Mouse (Mus musculus): ENCODE measurements around the gene Rbm7. TPM values are rescaled to one million over a fixed set of nuclear protein-coding genes. Genes with fewer than 3 reads are reported as not detected.
"Not testable (repeated sequence)": the region's sequence is repeated elsewhere in the genome, so short reads cannot be mapped to it uniquely, and the experiment has no call there.

Rbm7 gene
- polyA plus RNA-seq (2014; fragmentation: Nextera tagmentation; extraction: Ambion mirVana), result 120 and 132 TPM in 2 replicates

- H3K27ac ChIP-seq (ENCODE audit: low read depth, low read length), result peak within 1 kb of the TSS; percentile 60; the same call in 1 of the 2 replicates
- DNase-seq (ENCODE audit: low spot score), result peak; percentile 96
- peak within 1 kb of the TSS; percentile 80 for H3K9ac ChIP-seq (ENCODE audit: low read length)
- H3K9me3 ChIP-seq (ENCODE audit: control insufficient read depth, low read length), result no peaks in the 10 kb centered on the region
- no peaks in the 10 kb centered on the region; the same call in 1 of the 2 replicates for H3K4me1 ChIP-seq (replicated peaks; ENCODE audit: control insufficient read depth, insufficient read depth, low read length)
- under 1% methylated on average over 72 of the region's 72 CpGs for WGBS
- ATAC-seq (replicated peaks; ENCODE audit: low FRiP score), result peak; percentile 99
- H3K36me3 ChIP-seq (ENCODE audit: control insufficient read depth, insufficient read depth, low read length), result peaks cover 3% of the 10 kb centered on the region
- H3K4me3 ChIP-seq (ENCODE audit: low read depth, low read length), result peak within 1 kb of the TSS; percentile 67
- H3K27me3 ChIP-seq (ENCODE audit: control insufficient read depth, insufficient read depth, low read length), result no peaks in the 10 kb centered on the region
- peak within 1 kb of the TSS; percentile 86 for H3K4me2 ChIP-seq (ENCODE audit: low read depth, low read length, severe bottlenecking)
Measured at GRCm38 (mm10) chr9:48494817-48495547, at the start of gene Rbm7, which contains the start of gene Gm5617. TSS of gene Rbm7 (minus strand) at chr9:48495299. TSS of gene Gm5617 (plus strand) at chr9:48495442.

GRCm38 (mm10) chr9:48538688-48539087 is 43.6 kb upstream of the Rbm7 start:
- H3K4me3 ChIP-seq (ENCODE audit: low read depth, low read length), result peak overlapping the region; percentile 9
- H3K27ac ChIP-seq (ENCODE audit: low read depth, low read length), result no peak overlapping the region
- peak; percentile 44; the same call in 1 of the 2 replicates for ATAC-seq (replicated peaks; ENCODE audit: low FRiP score)
- no peaks in the 10 kb centered on the region; the same call in 1 of the 2 replicates for H3K4me1 ChIP-seq (replicated peaks; ENCODE audit: control insufficient read depth, insufficient read depth, low read length)
- peaks cover 5% of the 10 kb centered on the region; the same call in 1 of the 2 replicates for H3K9me3 ChIP-seq (ENCODE audit: control insufficient read depth, low read length)
- no peaks in the 10 kb centered on the region for H3K27me3 ChIP-seq (ENCODE audit: control insufficient read depth, insufficient read depth, low read length)
- H3K36me3 ChIP-seq (ENCODE audit: control insufficient read depth, insufficient read depth, low read length), result no peaks in the 10 kb centered on the region
- DNase-seq (ENCODE audit: low spot score), result peak; percentile 68
- H3K9ac ChIP-seq (ENCODE audit: low read length), result peak overlapping the region; percentile 49
- 10% methylated on average over 12 of the region's 12 CpGs for WGBS
- peak overlapping the region; percentile 57 for H3K4me2 ChIP-seq (ENCODE audit: low read depth, low read length, severe bottlenecking)

DNA sequence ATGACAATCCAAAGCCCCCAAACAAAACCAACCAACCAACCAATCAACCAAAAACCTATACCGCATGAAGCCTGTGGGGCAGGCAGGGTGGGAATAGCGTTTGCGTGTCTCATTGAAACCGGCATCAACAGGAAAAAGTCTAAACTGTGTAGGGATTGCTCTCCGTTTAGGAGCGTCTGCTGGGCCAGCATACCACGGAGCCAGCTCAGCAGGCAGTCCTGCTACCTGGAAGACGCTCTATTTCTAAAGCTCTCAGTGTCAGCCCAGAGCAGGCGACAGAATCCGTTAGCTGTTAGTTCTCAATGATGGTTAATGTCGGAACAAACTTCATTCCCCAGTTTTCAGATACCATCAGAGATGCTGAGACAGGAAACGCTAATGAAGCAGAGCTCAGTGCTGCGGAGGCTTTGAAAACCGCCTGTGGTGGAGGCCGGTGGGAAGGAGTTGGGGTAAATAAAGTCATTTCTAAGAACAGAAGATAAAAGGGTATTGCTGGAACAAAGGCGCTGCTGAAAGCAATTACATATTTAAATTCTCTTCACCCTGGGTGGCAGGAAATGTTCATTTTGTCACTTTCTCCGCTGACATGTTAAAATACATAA is 43.0 kb upstream of the Rbm7 start:
- H3K9ac ChIP-seq (ENCODE audit: low read length), result peak overlapping the region; percentile 49
- ATAC-seq (replicated peaks; ENCODE audit: low FRiP score) (no peak), DNase-seq (ENCODE audit: low spot score) (peak; percentile 59)
- no peak overlapping the region for H3K27ac ChIP-seq (ENCODE audit: low read depth, low read length)
- H3K27me3 ChIP-seq (ENCODE audit: control insufficient read depth, insufficient read depth, low read length), result no peaks in the 10 kb centered on the region
- H3K4me1 ChIP-seq (replicated peaks; ENCODE audit: control insufficient read depth, insufficient read depth, low read length), result no peaks in the 10 kb centered on the region; the same call in 1 of the 2 replicates
- under 1% methylated on average over 17 of the region's 17 CpGs for WGBS
- H3K4me2 ChIP-seq (ENCODE audit: low read depth, low read length, severe bottlenecking), result peak overlapping the region; percentile 57
- no peaks in the 10 kb centered on the region for H3K36me3 ChIP-seq (ENCODE audit: control insufficient read depth, insufficient read depth, low read length)
- peaks cover 5% of the 10 kb centered on the region; the same call in 1 of the 2 replicates for H3K9me3 ChIP-seq (ENCODE audit: control insufficient read depth, low read length)
- peak overlapping the region; percentile 9 for H3K4me3 ChIP-seq (ENCODE audit: low read depth, low read length)

- H3K9ac ChIP-seq (ENCODE audit: low read length); DNase-seq (ENCODE audit: low spot score); H3K27ac ChIP-seq (ENCODE audit: low read depth, low read length); H3K9me3 ChIP-seq (ENCODE audit: control insufficient read depth, low read length); H3K27me3 ChIP-seq (ENCODE audit: control insufficient read depth, insufficient read depth, low read length); H3K4me3 ChIP-seq (ENCODE audit: low read depth, low read length); H3K36me3 ChIP-seq (ENCODE audit: control insufficient read depth, insufficient read depth, low read length); H3K4me2 ChIP-seq (ENCODE audit: low read depth, low read length, severe bottlenecking); ATAC-seq (replicated peaks; ENCODE audit: low FRiP score); H3K4me1 ChIP-seq (replicated peaks; ENCODE audit: control insufficient read depth, insufficient read depth, low read length): not testable (repeated sequence)
- 16% methylated on average over 1 of the region's 1 CpGs for WGBS
Measured at GRCm38 (mm10) chr9:48537616-48538015, 42.5 kb upstream of the Rbm7 start.

DNA sequence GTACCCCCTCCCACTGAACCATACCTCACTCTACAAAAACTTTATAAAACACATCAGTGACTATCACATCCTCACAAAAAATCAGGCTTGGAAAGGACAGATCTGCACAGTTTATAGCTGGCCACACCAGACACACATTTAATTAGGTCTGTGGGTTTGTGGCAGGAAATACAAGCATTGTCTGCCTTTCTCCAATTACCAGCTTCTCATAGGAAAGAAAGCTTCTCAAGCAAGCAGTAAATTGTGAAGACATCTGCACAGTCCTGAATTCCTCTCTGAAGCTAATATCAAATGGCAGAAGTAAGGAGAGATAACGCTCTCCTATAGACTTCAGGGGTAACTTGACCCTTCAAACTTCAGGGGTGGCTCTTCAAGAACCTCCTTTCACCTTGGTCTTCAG is 41.3 kb upstream of the Rbm7 start:
- H3K27ac ChIP-seq (ENCODE audit: low read depth, low read length), result no peak overlapping the region
- no peak overlapping the region for H3K4me2 ChIP-seq (ENCODE audit: low read depth, low read length, severe bottlenecking)
- no peak for DNase-seq (ENCODE audit: low spot score)
- no peak overlapping the region for H3K9ac ChIP-seq (ENCODE audit: low read length)
- 83% methylated on average over 1 of the region's 1 CpGs for WGBS
- H3K4me1 ChIP-seq (replicated peaks; ENCODE audit: control insufficient read depth, insufficient read depth, low read length), result no peaks in the 10 kb centered on the region; the same call in 1 of the 2 replicates
- ATAC-seq (replicated peaks; ENCODE audit: low FRiP score), result no peak
- H3K9me3 ChIP-seq (ENCODE audit: control insufficient read depth, low read length), result no peaks in the 10 kb centered on the region
- no peaks in the 10 kb centered on the region for H3K36me3 ChIP-seq (ENCODE audit: control insufficient read depth, insufficient read depth, low read length)
- no peak overlapping the region for H3K4me3 ChIP-seq (ENCODE audit: low read depth, low read length)
- no peaks in the 10 kb centered on the region for H3K27me3 ChIP-seq (ENCODE audit: control insufficient read depth, insufficient read depth, low read length)

- H3K27me3 ChIP-seq (ENCODE audit: control insufficient read depth, insufficient read depth, low read length), result no peaks in the 10 kb centered on the region
- H3K4me3 ChIP-seq (ENCODE audit: low read depth, low read length), result no peak overlapping the region
- no peak for ATAC-seq (replicated peaks; ENCODE audit: low FRiP score)
- 84% methylated on average over 2 of the region's 2 CpGs for WGBS
- H3K4me1 ChIP-seq (replicated peaks; ENCODE audit: control insufficient read depth, insufficient read depth, low read length), result no peaks in the 10 kb centered on the region
- DNase-seq (ENCODE audit: low spot score), result no peak
- H3K4me2 ChIP-seq (ENCODE audit: low read depth, low read length, severe bottlenecking), result no peak overlapping the region
- no peak overlapping the region for H3K27ac ChIP-seq (ENCODE audit: low read depth, low read length)
- no peaks in the 10 kb centered on the region for H3K9me3 ChIP-seq (ENCODE audit: control insufficient read depth, low read length)
- no peak overlapping the region for H3K9ac ChIP-seq (ENCODE audit: low read length)
- H3K36me3 ChIP-seq (ENCODE audit: control insufficient read depth, insufficient read depth, low read length), result no peaks in the 10 kb centered on the region
Measured at GRCm38 (mm10) chr9:48532730-48533129, 37.6 kb upstream of the Rbm7 start.

- no peaks in the 10 kb centered on the region for H3K4me1 ChIP-seq (replicated peaks; ENCODE audit: control insufficient read depth, insufficient read depth, low read length)
- H3K27me3 ChIP-seq (ENCODE audit: control insufficient read depth, insufficient read depth, low read length), result no peaks in the 10 kb centered on the region
- no peak overlapping the region for H3K9ac ChIP-seq (ENCODE audit: low read length)
- ATAC-seq (replicated peaks; ENCODE audit: low FRiP score) (no peak), DNase-seq (ENCODE audit: low spot score) (no peak)
- H3K9me3 ChIP-seq (ENCODE audit: control insufficient read depth, low read length), result no peaks in the 10 kb centered on the region
- no peak overlapping the region for H3K27ac ChIP-seq (ENCODE audit: low read depth, low read length)
- no peak overlapping the region for H3K4me3 ChIP-seq (ENCODE audit: low read depth, low read length)
- H3K36me3 ChIP-seq (ENCODE audit: control insufficient read depth, insufficient read depth, low read length), result no peaks in the 10 kb centered on the region
- H3K4me2 ChIP-seq (ENCODE audit: low read depth, low read length, severe bottlenecking), result no peak overlapping the region
- WGBS, result 68% methylated on average over 3 of the region's 3 CpGs
Measured at GRCm38 (mm10) chr9:48532203-48532602, 37.1 kb upstream of the Rbm7 start.

GRCm38 (mm10) chr9:48531294-48531693 is 36.2 kb upstream of the Rbm7 start:
- no peaks in the 10 kb centered on the region for H3K27me3 ChIP-seq (ENCODE audit: control insufficient read depth, insufficient read depth, low read length)
- 86% methylated on average over 4 of the region's 4 CpGs for WGBS
- H3K9ac ChIP-seq (ENCODE audit: low read length), result no peak overlapping the region
- no peak overlapping the region for H3K4me3 ChIP-seq (ENCODE audit: low read depth, low read length)
- no peak for DNase-seq (ENCODE audit: low spot score)
- no peak overlapping the region for H3K27ac ChIP-seq (ENCODE audit: low read depth, low read length)
- H3K36me3 ChIP-seq (ENCODE audit: control insufficient read depth, insufficient read depth, low read length), result no peaks in the 10 kb centered on the region
- ATAC-seq (replicated peaks; ENCODE audit: low FRiP score), result no peak
- H3K4me2 ChIP-seq (ENCODE audit: low read depth, low read length, severe bottlenecking), result no peak overlapping the region
- no peaks in the 10 kb centered on the region for H3K9me3 ChIP-seq (ENCODE audit: control insufficient read depth, low read length)
- no peaks in the 10 kb centered on the region for H3K4me1 ChIP-seq (replicated peaks; ENCODE audit: control insufficient read depth, insufficient read depth, low read length)
